Mouse (Mus musculus): ENCODE measurements at regions not wholly inside any gene's neighbourhood (a gene's known extent, or its start where the extent isn't known, plus 50 kb on each side); places are given as distances from the start of the nearest gene placed in this dataset.

- WGBS, result 72% methylated on average over 7 of the region's 7 CpGs
- DNase-seq (ENCODE audit: low read depth, low spot score), result no peak
Observed at GRCm38 (mm10) chrX:11739565-11739964, 411.9 kb downstream of the H2al1j start.

DNA sequence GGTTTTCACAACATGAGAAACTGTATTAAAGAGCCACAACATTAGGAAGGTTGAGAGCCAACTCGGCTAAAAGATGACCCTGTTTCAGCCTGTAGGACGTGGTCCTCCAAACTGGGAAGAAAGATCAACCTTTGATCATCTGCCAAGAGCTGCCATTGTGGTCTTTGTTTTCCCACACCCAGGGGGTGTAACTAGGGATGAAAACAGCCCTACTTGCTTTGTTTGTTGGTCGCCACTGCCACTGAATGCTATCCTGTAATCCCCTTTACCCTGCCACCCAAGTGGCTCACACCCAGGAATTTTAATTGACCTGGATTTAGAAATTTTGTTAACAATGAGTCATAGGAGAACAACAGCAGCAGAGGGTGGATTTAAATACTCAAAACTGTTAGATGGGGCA lies 414.2 kb downstream of the Bcor start:
- WGBS, result 36% methylated on average over 3 of the region's 3 CpGs

DNA sequence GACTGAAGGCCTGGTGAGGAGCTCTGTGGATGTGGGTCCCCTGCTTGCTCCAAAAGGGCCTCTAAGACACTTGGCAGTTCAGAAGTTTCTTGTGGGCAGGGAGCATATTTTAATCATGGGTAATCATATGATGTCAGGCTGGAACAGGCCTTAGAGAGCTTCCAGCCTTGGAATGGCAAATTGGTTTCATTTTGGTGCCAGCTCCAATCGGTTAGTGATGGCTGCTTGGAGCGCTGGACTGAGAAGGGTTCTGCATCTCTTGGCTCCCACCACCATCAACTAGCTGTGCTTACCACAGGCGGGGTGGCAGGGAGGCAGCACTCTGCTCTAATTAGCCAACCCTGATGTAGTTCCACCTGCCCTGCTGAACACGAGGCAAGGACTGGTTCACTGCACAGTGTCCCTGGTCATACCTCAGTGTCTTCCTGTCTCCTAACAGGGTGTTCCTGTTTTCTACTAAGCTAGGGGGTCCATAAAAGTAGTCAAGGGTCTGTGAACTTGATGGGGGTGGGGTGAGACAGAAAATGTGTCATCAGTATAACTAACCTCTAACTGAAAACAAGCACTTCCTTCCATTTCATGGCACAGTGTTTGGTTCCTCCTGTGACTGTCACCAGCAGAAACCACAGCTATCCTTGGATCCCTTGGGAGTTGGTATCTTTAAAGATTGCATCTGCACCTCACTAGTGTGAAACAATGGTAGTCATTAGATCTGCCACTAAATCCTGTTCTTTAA lies 412.6 kb downstream of the Bcor start:
- WGBS, result 72% methylated on average over 4 of the region's 4 CpGs
- no peak for DNase-seq (ENCODE audit: low read depth, low spot score)

More for the DNA sequence above, 414.2 kb downstream of the Bcor start:
- no peak for DNase-seq (ENCODE audit: low read depth, low spot score)

DNA sequence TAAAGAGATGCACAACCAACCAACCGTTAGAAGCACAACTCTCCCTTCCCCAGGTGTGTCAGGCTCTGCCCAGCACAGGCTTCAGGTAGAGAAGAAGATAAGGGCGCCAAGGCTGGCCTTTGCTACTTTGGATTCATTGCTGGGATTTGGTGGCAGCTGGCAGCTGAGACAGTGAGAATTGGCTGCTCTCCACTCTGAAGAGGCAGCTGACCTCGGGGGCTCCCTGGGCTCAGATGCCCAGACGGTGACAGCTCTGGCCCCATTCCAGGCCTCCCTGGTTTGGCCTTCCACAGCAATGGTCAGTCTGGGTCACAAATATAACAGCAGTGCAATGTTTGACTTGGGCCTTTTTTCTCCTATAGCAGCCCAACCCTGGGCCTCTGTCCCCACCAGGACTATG lies 411.9 kb downstream of the Bcor start:
- DNase-seq (ENCODE audit: low read depth, low spot score), result no peak
- WGBS, result 42% methylated on average over 4 of the region's 4 CpGs

DNA sequence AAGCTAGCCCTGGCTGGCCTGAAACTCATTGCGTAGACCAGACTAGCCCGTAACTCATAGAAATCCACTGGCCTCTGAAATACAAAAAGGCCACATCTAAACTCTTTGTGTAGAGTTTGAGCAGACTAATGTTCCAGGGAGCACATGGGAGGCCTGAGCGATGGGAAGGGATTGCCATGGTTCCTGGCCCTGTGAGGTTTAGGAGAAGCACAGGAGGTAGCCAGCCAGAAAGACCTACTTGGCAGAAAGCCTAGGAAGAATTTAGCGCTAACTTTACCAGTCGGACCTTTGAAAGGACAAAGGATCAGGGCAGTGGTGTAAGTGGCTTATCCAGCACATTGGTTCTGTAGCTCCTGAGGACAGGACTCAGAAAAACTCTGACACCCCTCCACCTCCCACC lies 407.6 kb downstream of the Bcor start:
- WGBS, result 77% methylated on average over 5 of the region's 5 CpGs
- DNase-seq (ENCODE audit: low read depth, low spot score), result no peak

DNA sequence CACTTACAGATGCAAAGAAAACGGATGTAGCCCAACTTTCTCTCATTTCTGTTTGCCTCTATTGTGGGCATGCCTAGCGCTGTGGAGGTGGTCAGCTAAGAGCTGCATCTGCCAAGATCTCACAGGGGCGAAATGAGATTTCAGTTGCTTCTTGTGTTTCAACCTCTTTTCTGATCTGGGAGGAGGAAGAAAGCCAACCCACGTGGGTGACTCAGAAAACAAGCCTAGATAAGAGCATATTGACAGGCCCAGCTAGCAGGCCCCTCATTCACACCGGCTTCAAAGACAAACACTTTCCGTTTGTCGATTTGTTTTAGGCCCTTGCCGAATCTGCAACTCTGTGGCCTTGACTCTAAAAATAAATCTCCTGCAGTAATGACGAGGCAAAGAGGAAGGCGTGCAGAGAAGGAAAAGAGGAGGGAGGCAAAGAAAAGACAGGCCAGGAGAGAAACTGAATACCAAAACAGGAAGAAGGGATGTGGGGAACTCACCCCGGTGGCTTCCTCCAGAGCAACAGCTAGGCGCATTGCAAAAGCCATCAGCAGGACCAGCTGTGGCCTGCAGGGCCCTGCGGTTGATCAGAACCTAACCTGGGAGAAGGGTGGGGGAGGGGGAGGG lies 407.1 kb downstream of the Bcor start:
- 28% methylated on average over 13 of the region's 13 CpGs for WGBS
- no peak for DNase-seq (ENCODE audit: low read depth, low spot score)

DNA sequence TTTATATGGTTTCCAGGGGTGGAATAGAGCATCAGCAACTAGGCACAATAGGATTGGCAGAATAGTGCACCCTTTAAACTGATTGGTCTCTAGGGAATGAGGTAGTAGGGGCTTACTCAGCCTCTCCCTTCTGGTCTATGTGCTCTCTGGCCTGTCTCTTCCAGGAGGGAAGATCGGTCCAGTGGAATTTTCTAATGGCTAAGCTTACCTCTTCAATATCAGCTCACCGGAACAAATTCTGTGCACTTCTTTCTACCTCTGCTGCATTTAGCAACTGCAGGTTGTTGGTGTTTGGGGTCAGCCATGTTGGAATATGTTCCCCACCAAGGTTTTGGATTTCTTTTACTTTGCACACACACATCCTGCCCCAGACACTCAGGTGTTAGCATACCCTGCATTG lies 405.1 kb downstream of the Bcor start:
- DNase-seq (ENCODE audit: low read depth, low spot score), result no peak
- 95% methylated on average over 2 of the region's 2 CpGs for WGBS

- DNase-seq (ENCODE audit: low read depth, low spot score), result no peak
- 80% methylated on average over 17 of the region's 17 CpGs for WGBS
Observed at GRCm38 (mm10) chrX:11763351-11764082, 396.6 kb downstream of the Bcor start.

- no peak for DNase-seq (ENCODE audit: low read depth, low spot score)
- 73% methylated on average over 6 of the region's 6 CpGs for WGBS
Observed at GRCm38 (mm10) chrX:11776236-11776899, 383.8 kb downstream of the Bcor start.

- whole genome bisulfite sequencing, result 75% methylated on average over 6 of the region's 6 CpGs
- DNase-seq (ENCODE audit: low read depth, low spot score), result no peak
Observed at GRCm38 (mm10) chrX:11795010-11795409, 365.1 kb downstream of the Bcor start.

GRCm38 (mm10) chrX:11797870-11798269 lies 362.3 kb downstream of the Bcor start:
- 53% methylated on average over 11 of the region's 11 CpGs for WGBS

GRCm38 (mm10) chrX:11798326-11798725 lies 361.8 kb downstream of the Bcor start:
- no peak for DNase-seq (ENCODE audit: low read depth, low spot score)
- 31% methylated on average over 3 of the region's 3 CpGs for WGBS

More at GRCm38 (mm10) chrX:11797870-11798269, 362.3 kb downstream of the Bcor start:
- DNase-seq (ENCODE audit: low read depth, low spot score), result no peak

DNA sequence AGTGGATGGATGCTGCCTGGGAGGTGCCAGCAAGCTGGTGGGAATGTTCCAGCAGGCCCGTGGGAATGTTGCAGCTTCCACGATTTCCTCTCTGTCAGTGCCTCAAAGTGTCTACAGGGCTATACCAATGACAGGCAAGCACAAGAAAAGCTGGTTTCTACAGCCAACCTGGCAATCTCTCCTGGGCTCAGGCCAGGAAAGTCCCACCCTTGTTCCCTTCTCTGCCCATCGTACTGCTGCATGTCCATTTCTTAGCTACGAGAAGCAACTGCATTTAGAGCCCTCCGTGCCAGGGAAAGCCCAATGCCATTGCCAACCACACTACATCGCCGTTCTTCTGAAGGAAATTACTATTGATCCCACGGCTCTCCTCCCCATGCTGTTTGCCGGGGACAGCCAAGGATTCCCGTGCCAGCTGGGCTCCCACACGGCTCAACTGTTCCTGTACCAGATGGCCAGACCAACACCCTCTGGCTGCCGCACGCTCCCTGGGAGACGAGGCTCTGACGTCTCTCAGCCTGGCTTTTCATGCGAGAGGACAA lies 359.7 kb downstream of the Bcor start:
- WGBS, result 75% methylated on average over 16 of the region's 16 CpGs

GRCm38 (mm10) chrX:11801208-11801607 lies 358.9 kb downstream of the Bcor start:
- no peak for DNase-seq (ENCODE audit: low read depth, low spot score)
- WGBS, result 59% methylated on average over 3 of the region's 3 CpGs

More for the DNA sequence above, 359.7 kb downstream of the Bcor start:
- no peak for DNase-seq (ENCODE audit: low read depth, low spot score)

- DNase-seq (ENCODE audit: low read depth, low spot score), result no peak
- 70% methylated on average over 12 of the region's 12 CpGs for WGBS
Observed at GRCm38 (mm10) chrX:11801621-11802020, 358.5 kb downstream of the Bcor start.

GRCm38 (mm10) chrX:11802074-11802899 lies 357.9 kb downstream of the Bcor start:
- 66% methylated on average over 8 of the region's 8 CpGs for WGBS
- no peak for DNase-seq (ENCODE audit: low read depth, low spot score)

DNA sequence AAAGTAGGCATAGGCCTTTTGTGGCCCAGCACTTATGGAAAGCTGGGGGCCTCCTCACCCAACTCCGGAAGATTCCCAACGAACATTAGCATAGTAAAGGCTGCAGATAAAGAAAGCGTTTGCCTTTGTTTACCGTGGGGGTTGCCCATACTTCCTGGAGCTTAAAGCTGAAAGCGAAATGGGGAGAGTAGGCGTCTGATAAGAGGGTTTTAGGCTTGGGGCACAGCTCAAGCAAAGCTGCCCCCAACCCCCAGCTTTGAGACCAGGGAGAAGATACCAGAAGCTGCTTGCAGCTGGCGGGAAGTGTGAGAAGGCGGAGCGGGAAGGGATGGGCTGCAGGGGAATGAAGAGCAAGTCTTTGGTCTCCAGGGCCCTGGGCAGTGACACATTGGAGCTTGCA lies 356.9 kb downstream of the Bcor start:
- no peak for DNase-seq (ENCODE audit: low read depth, low spot score)
- WGBS, result 53% methylated on average over 9 of the region's 9 CpGs

GRCm38 (mm10) chrX:11806896-11807252 lies 353.3 kb downstream of the Bcor start:
- WGBS, result 13% methylated on average over 21 of the region's 22 CpGs
- no peak for DNase-seq (ENCODE audit: low read depth, low spot score)

DNA sequence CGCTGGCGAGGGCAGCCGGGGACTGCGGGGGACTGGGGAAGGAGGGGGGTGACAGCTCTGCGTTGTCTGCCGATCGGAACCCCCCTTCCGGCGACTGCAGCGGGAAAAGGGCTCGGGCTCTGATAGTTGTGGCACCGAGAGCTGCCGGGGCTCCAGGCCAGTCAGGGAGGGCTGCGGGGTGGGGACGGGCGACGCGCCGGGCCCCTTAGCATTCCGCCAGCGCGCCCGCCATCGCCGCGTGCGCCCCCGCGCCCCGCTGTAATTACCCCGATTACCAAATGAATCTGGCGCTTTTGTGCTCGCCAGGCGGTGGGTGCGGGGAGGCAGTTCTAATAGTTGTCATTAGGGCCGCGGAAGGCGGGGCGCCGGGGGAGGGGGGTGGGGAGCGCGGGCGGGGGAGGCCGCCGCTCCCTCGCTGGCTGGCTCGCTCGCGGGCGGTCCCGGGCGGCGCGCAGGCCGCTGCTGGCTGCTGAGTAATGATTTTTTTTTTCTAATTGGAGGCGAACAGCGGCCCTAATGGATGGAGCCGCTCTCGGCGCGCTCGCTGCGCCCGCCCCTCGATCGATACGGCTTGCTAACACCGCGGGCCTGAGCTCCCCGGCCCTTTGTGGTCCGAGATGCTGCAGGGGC lies 352.8 kb downstream of the Bcor start:
- DNase-seq (ENCODE audit: low read depth, low spot score), result no peak
- 6% methylated on average over 68 of the region's 71 CpGs for WGBS

Data from large intestine, adult 2 months (tissue).